Mouse (Mus musculus) hindbrain, embryonic 10.5 days (tissue): Measurements from ENCODE around the gene Glo1. TPM values are rescaled to one million over a fixed set of nuclear protein-coding genes. Genes with fewer than 3 reads are reported as not detected.
"Not testable (repeated sequence)": the region's sequence is repeated elsewhere in the genome, so short reads cannot be mapped to it uniquely, and the experiment has no call there.

Experiments
- DNase-seq: peaks from one replicate; pipeline ENCODE4 v3.0.0-alpha.2; 2017; ENCODE audit warnings: low spot score
- H3K27ac ChIP-seq: fragments of 300-500 bp; sonication (generic); 2 replicates; pipeline ENCODE4 v1.5.1; 2016; ENCODE audit warnings: mild to moderate bottlenecking, moderate library complexity
- H3K27me3 ChIP-seq: fragments of 300-500 bp; sonication (generic); 2 replicates; pipeline ENCODE4 v1.6.1; 2016; ENCODE audit warnings: mild to moderate bottlenecking; ENCODE audit not compliant: poor library complexity, insufficient read depth, severe bottlenecking
- H3K36me3 ChIP-seq: fragments of 300-500 bp; sonication (generic); 2 replicates; pipeline ENCODE4 v1.6.1; 2016; ENCODE audit warnings: mild to moderate bottlenecking, moderate library complexity
- H3K4me1 ChIP-seq: fragments of 300-500 bp; sonication (generic); replicated peaks from 2 replicates; pipeline ENCODE4 v1.6.1; 2016; ENCODE audit warnings: mild to moderate bottlenecking
- H3K4me3 ChIP-seq: fragments of 300-500 bp; sonication (generic); 2 replicates; pipeline ENCODE4 v1.5.1; 2016; ENCODE audit warnings: mild to moderate bottlenecking, moderate library complexity
- H3K9me3 ChIP-seq: fragments of 300-500 bp; sonication (generic); 2 replicates; pipeline ENCODE4 v1.6.1; 2016; ENCODE audit warnings: mild to moderate bottlenecking, moderate library complexity
- WGBS: fragments of 180-500 bp; shearing (Covaris S2); methylation state at CpG from one replicate; pipeline ENCODE4 v1.1.7; 2016; 5-methylcytosine and 5-hydroxymethylcytosine counted together
- polyA plus RNA-seq: library from polyadenylated mRNA; unstranded; fragments of >200 nt; fragmentation: Nextera tagmentation; extraction: Ambion mirVana; gene quantifications from 2 replicates; pipeline ENCODE4 v1.2.1, GENCODE M21; 2016

Glo1 gene
- 230 and 231 TPM in 2 replicates for polyA plus RNA-seq

DNA sequence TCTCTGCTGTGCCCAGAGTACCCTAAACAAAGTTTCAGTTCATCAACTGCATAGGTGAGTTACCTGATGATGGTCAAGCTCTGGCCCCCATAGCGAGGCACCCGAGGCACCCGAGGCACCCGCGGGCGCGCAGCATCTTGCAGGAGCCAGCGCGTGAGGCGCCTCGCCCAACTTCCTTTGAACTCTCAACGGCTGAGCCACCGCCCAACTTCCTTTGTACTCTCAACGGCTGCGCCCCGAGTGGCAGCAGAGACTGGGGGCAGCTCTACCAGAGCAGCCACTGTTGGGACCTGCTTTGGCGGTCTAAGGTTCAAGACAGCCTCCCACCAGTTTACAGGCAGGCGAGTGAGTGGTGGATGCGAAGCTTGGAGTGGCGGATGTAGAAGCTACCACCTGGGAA is at the start of gene Glo1:
Glo1 (minus strand) TSS at position 153 of the 400 bp plus-strand sequence.
- H3K27ac ChIP-seq, DNase-seq, H3K27me3 ChIP-seq, H3K4me3 ChIP-seq, H3K9me3 ChIP-seq, H3K36me3 ChIP-seq, H3K4me1 ChIP-seq: not testable (repeated sequence)
- no CpG with 5 or more reads among the region's 20 CpGs for WGBS

DNA sequence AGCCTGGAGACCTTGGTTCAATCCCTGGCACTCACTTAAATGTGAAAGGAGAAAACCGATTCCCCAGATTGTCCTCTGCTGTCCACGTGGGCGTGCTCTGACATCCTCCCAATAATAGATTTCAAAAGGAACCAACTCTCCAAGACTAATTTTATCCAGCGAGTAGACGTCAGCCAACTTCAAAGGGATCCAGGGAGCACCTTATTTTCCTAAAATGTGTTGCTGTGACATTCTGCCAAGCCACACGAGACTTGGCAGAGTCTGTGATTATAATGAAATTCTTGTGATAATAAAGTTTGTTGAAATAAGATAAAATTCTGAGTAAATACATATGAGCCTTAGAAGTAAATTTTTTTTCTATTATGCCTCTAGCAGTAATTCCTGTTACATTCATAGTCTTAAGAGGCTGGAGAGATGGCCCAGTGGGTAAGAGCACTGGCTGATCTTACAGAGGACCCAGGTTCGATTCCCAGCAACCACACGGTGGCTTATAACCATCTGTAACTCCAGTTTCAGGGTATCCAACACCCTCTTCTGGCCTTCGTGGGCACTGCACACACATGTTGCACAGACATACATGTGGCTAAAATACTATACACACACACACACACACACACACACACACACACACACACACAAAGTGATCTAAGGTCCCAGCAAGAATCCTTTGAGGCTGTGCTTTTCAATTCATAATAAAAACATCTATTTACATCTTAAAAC is 48.5 kb upstream of the Glo1 start:
- H3K9me3 ChIP-seq, result no peaks in the 10 kb centered on the region
- WGBS, result 89% methylated on average over 9 of the region's 9 CpGs
- H3K27me3 ChIP-seq, result no peaks in the 10 kb centered on the region
- H3K4me3 ChIP-seq, result no peak overlapping the region
- no peaks in the 10 kb centered on the region for H3K4me1 ChIP-seq
- H3K36me3 ChIP-seq, result no peaks in the 10 kb centered on the region
- no peak overlapping the region for H3K27ac ChIP-seq
- DNase-seq, result no peak

GRCm38 (mm10) chr17:30673023-30673422 is 46.4 kb upstream of the Glo1 start:
- H3K36me3 ChIP-seq, result no peaks in the 10 kb centered on the region
- no peak overlapping the region for H3K4me3 ChIP-seq
- no peaks in the 10 kb centered on the region for H3K27me3 ChIP-seq
- 89% methylated on average over 6 of the region's 6 CpGs for WGBS
- no peak overlapping the region for H3K27ac ChIP-seq
- no peak for DNase-seq
- no peaks in the 10 kb centered on the region for H3K9me3 ChIP-seq
- no peaks in the 10 kb centered on the region for H3K4me1 ChIP-seq

GRCm38 (mm10) chr17:30672556-30672955 is 45.9 kb upstream of the Glo1 start:
- H3K4me1 ChIP-seq, result no peaks in the 10 kb centered on the region
- no peak overlapping the region for H3K27ac ChIP-seq
- DNase-seq, result no peak
- no peak overlapping the region for H3K4me3 ChIP-seq
- H3K9me3 ChIP-seq, result no peaks in the 10 kb centered on the region
- H3K36me3 ChIP-seq, result no peaks in the 10 kb centered on the region
- H3K27me3 ChIP-seq, result no peaks in the 10 kb centered on the region
- WGBS, result 75% methylated on average over 4 of the region's 4 CpGs

- 79% methylated on average over 5 of the region's 5 CpGs for WGBS
- Histone ChIP-seq H3K4me1 (0 out of 2 replicates have a peak, but pooled peaks cover 5% of the 10 kb centered on the region), H3K36me3 (no peaks in the 10 kb centered on the region), H3K4me3 (no peak overlapping the region), H3K27me3 (no peaks in the 10 kb centered on the region; the same call in 1 of the 2 replicates), H3K27ac (no peak overlapping the region), H3K9me3 (peaks cover 7% of the 10 kb centered on the region; the same call in 1 of the 2 replicates)
- no peak for DNase-seq
Observed at GRCm38 (mm10) chr17:30664856-30665255, 38.2 kb upstream of the Glo1 start.

- no peak overlapping the region for H3K27ac ChIP-seq
- H3K36me3 ChIP-seq, result no peaks in the 10 kb centered on the region
- 90% methylated on average over 8 of the region's 8 CpGs for WGBS
- peaks cover 9% of the 10 kb centered on the region for H3K4me1 ChIP-seq
- no peak for DNase-seq
- H3K9me3 ChIP-seq, result peaks cover 7% of the 10 kb centered on the region; the same call in 1 of the 2 replicates
- H3K27me3 ChIP-seq, result no peaks in the 10 kb centered on the region; the same call in 1 of the 2 replicates
- no peak overlapping the region for H3K4me3 ChIP-seq
Observed at GRCm38 (mm10) chr17:30663170-30663569, 36.5 kb upstream of the Glo1 start.

- DNase-seq, result no peak
- H3K4me1 ChIP-seq, result peaks cover 11% of the 10 kb centered on the region
- no peak overlapping the region for H3K4me3 ChIP-seq
- WGBS, result 78% methylated on average over 8 of the region's 8 CpGs
- H3K36me3 ChIP-seq, result no peaks in the 10 kb centered on the region
- H3K9me3 ChIP-seq, result peaks cover 7% of the 10 kb centered on the region; the same call in 1 of the 2 replicates
- no peak overlapping the region for H3K27ac ChIP-seq
- H3K27me3 ChIP-seq, result no peaks in the 10 kb centered on the region; the same call in 1 of the 2 replicates
Observed at GRCm38 (mm10) chr17:30662131-30662530, 35.5 kb upstream of the Glo1 start.

DNA sequence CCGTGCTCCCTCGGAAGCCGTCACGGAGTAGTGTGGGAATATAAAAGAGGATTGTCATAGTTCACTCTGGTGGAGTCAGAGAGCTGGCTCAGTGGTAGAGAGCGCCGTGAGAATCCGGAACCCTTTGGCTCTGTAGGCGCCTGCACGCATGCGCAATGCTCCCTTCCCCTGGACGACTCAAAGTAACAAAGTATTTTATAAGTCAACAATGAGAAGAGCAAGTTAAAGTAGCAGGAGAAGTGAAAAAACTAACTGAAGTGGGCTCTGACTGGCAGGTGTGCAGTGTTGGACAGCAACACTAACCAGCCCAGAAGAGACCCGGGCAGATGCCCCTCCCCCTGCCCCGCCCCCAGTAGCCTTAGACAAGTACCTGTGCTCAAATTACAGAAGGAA is 31.5 kb upstream of the Glo1 start:
- no peaks in the 10 kb centered on the region; the same call in 1 of the 2 replicates for H3K27me3 ChIP-seq
- no peaks in the 10 kb centered on the region for H3K36me3 ChIP-seq
- peaks cover 11% of the 10 kb centered on the region for H3K4me1 ChIP-seq
- peak; percentile 68 for DNase-seq
- peak overlapping the region; percentile 50 for H3K4me3 ChIP-seq
- H3K9me3 ChIP-seq, result no peaks in the 10 kb centered on the region; the same call in 1 of the 2 replicates
- peak overlapping the region; percentile 83 for H3K27ac ChIP-seq
- 16% methylated on average over 13 of the region's 13 CpGs for WGBS

DNA sequence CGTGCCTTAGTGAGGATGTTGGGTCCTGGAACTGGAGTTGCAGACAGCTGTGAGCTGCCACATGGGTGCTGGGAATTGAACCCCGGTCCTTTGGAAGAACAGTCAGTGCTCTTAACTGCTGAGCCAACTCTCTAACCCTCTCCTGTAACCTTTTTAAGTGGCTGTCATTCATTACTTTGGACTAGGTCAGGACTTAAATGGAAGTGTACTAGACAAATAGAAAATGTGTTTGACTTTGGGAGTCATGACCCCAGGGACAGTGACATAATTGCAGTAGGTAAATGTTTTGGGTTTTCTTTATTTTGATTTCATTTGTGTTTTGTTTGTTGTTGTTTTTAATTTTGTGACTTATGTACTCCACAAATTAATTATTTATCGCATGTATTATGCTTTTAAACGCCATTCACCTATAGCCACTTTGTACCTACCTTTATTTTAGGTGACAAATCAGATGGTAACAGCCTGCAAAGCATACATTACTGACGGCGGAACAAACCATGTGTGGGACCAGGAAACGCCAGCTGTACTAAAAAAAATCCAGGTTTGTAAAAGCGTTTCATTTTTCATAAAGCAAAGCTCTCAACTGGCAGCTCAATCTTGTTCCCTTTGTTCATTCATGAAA is 31.0 kb upstream of the Glo1 start:
- no peak for DNase-seq
- Histone ChIP-seq H3K9me3 (peaks cover 4% of the 10 kb centered on the region; the same call in 1 of the 2 replicates), H3K4me3 (peak overlapping the region; percentile 50), H3K27ac (peak overlapping the region; percentile 83), H3K27me3 (no peaks in the 10 kb centered on the region; the same call in 1 of the 2 replicates), H3K4me1 (peaks cover 11% of the 10 kb centered on the region), H3K36me3 (no peaks in the 10 kb centered on the region)
- 60% methylated on average over 8 of the region's 8 CpGs for WGBS

GRCm38 (mm10) chr17:30653010-30653409 is 26.3 kb upstream of the Glo1 start:
- Histone ChIP-seq H3K36me3 (no peaks in the 10 kb centered on the region), H3K27ac (no peak overlapping the region), H3K4me3 (no peak overlapping the region), H3K27me3 (no peaks in the 10 kb centered on the region), H3K4me1 (peaks cover under 1% of the 10 kb centered on the region; the same call in 1 of the 2 replicates), H3K9me3 (peaks cover 15% of the 10 kb centered on the region; the same call in 1 of the 2 replicates)
- DNase-seq, result no peak
- WGBS, result 93% methylated on average over 6 of the region's 6 CpGs

GRCm38 (mm10) chr17:30648770-30649169 is 22.1 kb upstream of the Glo1 start:
- H3K36me3 ChIP-seq, result no peaks in the 10 kb centered on the region
- no peak for DNase-seq
- no peaks in the 10 kb centered on the region for H3K27me3 ChIP-seq
- H3K4me3 ChIP-seq, result no peak overlapping the region
- H3K4me1 ChIP-seq, result no peaks in the 10 kb centered on the region
- H3K27ac ChIP-seq, result no peak overlapping the region
- peaks cover 15% of the 10 kb centered on the region; the same call in 1 of the 2 replicates for H3K9me3 ChIP-seq
- 95% methylated on average over 3 of the region's 3 CpGs for WGBS

GRCm38 (mm10) chr17:30640896-30641295 is 14.2 kb upstream of the Glo1 start:
- 97% methylated on average over 5 of the region's 5 CpGs for WGBS
- DNase-seq, result no peak
- Histone ChIP-seq H3K9me3 (no peaks in the 10 kb centered on the region), H3K36me3 (no peaks in the 10 kb centered on the region), H3K27ac (no peak overlapping the region), H3K4me3 (no peak overlapping the region), H3K4me1 (peaks cover 12% of the 10 kb centered on the region), H3K27me3 (no peaks in the 10 kb centered on the region)

DNA sequence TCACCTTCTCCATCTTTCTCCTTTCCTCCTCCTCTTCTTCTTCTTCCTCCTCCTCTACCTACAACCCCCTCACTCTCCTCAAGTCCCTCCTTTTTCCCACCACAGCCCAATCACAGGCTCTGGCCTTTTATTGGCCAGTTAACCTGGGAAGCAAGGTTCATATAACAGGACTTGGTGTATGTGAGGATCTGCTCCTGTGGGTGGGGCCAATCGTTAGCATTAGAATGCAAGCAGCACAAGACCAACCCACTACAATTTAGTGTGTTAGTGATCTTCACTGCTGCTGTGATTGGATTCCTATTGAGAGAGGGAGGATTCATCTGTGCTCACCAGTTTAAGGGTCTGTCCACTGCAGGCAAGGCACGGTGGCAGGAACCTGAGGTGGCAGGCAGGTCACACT is 12.3 kb upstream of the Glo1 start:
- no peak overlapping the region for H3K27ac ChIP-seq
- H3K4me3 ChIP-seq, result no peak overlapping the region
- no peaks in the 10 kb centered on the region for H3K36me3 ChIP-seq
- H3K27me3 ChIP-seq, result no peaks in the 10 kb centered on the region
- 65% methylated on average over 2 of the region's 2 CpGs for WGBS
- no peaks in the 10 kb centered on the region for H3K9me3 ChIP-seq
- peaks cover 17% of the 10 kb centered on the region for H3K4me1 ChIP-seq
- DNase-seq, result no peak
